Mouse (Mus musculus) brain, embryonic 14.5 days (tissue): Measurements from ENCODE around the gene Arpc1b.

Experiments used
- CTCF ChIP-seq: fragments of 200-500 bp; IDR thresholded peaks from 2 replicates; pipeline ENCODE4 v1.5.1; 2012; ENCODE audit warnings: inconsistent platforms, mild to moderate bottlenecking, moderate library complexity, borderline replicate concordance; ENCODE audit not compliant: insufficient read depth, insufficient read length; ENCODE audit errors: extremely low read depth
- POLR2A ChIP-seq: fragments of 200-500 bp; IDR thresholded peaks from 2 replicates; pipeline ENCODE4 v1.6.1; 2012; ENCODE audit warnings: mild to moderate bottlenecking, inconsistent platforms, borderline replicate concordance; ENCODE audit not compliant: poor library complexity, insufficient read depth, insufficient read length, severe bottlenecking; ENCODE audit errors: extremely low read depth

GRCm38 (mm10) chr5:145115736-145116135 is 1.7 kb downstream of the Arpc1b start:
- TF ChIP-seq CTCF (no peak), POLR2A (no peak)
